Mouse (Mus musculus) embryo, embryonic 11 days (tissue): ENCODE results near the gene Zfp507.
A peak's percentile ranks its signal among the peaks of the same experiment; 100 is the strongest.

Experiments used
- DNase-seq: peaks from one replicate; pipeline ENCODE4 v3.0.0-alpha.2; 2015

Zfp507 gene

GRCm38 (mm10) chr7:35802906-35803595 lies at the start of gene Zfp507:
Gene Zfp507 (minus strand): TSS chr7:35803003.
- peak; percentile 96 for DNase-seq

- no peak for DNase-seq
Observed at GRCm38 (mm10) chr7:35850426-35850825, 47.6 kb upstream of the Zfp507 start.

GRCm38 (mm10) chr7:35848526-35848925 lies 45.7 kb upstream of the Zfp507 start:
- DNase-seq = peak; percentile 48

GRCm38 (mm10) chr7:35840504-35840903 lies 37.7 kb upstream of the Zfp507 start:
- no peak for DNase-seq

GRCm38 (mm10) chr7:35836851-35837250 lies 34.0 kb upstream of the Zfp507 start:
- no peak for DNase-seq

GRCm38 (mm10) chr7:35836415-35836814 lies 33.6 kb upstream of the Zfp507 start:
- DNase-seq = no peak

GRCm38 (mm10) chr7:35830119-35830518 lies 27.3 kb upstream of the Zfp507 start:
- no peak for DNase-seq

DNA sequence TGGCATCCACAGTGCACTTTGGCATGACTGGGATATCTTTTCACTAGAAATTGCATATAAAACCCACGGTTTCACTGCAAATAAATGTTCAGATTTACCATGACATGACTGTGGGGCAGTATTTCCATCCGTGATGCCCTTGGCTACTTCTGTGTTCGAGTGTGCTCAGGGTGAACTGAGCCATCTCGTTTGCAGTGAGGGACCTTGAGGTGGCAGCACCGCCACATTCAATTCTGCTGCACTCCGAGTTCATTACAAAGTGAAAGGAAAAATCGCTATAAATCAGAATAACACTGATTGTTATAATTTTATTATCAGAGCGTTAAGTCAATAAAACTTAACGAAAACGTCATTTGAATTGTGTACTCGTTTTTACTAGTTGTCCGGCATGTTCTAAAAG lies 21.1 kb upstream of the Zfp507 start:
- no peak for DNase-seq

GRCm38 (mm10) chr7:35822320-35822719 lies 19.5 kb upstream of the Zfp507 start:
- no peak for DNase-seq

GRCm38 (mm10) chr7:35821357-35821756 lies 18.6 kb upstream of the Zfp507 start:
- DNase-seq = no peak

- no peak for DNase-seq
Observed at GRCm38 (mm10) chr7:35819486-35819885, 16.7 kb upstream of the Zfp507 start.

GRCm38 (mm10) chr7:35814759-35815551 lies 12.2 kb upstream of the Zfp507 start:
- DNase-seq = no peak

GRCm38 (mm10) chr7:35813306-35813705 lies 10.5 kb upstream of the Zfp507 start:
- DNase-seq = no peak

DNA sequence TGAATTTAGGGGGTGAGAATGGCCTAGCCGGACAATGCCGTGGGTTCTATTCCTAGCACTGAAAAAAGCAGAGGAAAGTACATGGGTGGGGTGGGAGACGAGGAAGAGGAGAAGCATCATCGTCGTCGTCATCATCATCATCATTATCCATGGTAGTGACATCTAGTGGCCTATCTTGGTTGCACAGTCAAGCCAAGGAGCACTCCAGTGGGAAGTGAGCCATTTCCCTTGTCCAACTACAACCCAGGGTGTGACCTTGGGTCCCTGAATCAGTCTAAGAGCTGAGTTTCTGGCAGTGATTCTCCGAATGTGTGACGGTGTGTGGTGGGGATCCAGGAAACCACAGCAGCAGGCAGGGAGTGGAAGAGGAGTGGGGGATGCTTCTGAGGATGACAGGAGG lies 7.9 kb upstream of the Zfp507 start:
- no peak for DNase-seq

GRCm38 (mm10) chr7:35804206-35804605 lies 1.4 kb upstream of the Zfp507 start:
- no peak for DNase-seq

DNA sequence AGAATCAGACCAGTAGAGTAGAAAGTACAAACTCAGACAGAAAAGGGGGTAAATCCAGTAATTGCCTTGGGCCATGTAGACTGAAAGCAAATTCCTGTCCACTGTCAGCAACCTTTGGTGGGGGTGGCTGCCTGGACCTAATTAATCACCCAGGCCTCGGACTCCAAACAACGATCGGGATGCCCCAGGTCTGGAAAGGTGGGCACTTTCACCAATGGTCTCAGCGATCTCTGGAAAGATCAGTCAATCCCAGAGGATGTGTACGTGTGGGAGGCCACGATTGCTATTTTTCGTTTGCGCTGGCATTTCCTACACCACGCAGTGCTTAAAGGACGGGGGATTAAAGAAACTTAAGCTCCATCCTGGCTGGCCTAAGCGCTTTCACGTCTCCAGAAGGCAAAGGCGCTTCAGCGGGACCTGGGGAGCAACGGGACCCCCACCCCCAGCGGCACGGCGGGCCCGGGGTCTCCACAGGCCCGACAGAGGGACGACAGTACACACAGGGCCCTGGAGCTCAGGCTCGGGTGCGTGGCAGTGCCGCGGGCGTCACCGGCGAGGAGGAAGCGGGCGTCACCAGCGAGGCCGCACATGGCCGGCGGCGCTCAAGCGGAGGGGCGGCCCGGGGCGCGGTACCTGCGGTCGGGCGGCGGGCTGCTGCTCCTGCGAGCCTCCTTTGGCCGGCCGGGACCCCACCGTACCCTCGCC lies 450 bp downstream of the Zfp507 start:
- peak; percentile 48 for DNase-seq

DNA sequence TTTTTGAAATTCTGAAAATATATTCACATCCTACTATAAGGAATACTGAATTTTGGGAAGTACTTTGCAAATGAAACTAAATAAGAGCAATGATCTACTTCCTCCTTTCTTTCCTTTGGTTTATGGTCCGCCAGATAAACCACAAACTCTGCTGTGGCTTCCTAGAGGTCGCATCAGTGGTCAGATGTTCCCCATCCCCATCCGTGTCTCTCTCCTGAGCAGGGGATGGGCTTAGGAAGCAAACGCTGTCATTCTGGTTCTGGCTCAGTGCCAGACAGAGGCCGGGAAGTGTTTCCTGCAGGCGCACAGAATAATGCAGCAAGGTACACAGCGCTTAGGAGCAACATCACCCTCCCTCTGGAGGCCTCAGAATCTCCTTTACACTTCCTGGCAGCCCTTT lies 6.7 kb downstream of the Zfp507 start:
- no peak for DNase-seq

DNA sequence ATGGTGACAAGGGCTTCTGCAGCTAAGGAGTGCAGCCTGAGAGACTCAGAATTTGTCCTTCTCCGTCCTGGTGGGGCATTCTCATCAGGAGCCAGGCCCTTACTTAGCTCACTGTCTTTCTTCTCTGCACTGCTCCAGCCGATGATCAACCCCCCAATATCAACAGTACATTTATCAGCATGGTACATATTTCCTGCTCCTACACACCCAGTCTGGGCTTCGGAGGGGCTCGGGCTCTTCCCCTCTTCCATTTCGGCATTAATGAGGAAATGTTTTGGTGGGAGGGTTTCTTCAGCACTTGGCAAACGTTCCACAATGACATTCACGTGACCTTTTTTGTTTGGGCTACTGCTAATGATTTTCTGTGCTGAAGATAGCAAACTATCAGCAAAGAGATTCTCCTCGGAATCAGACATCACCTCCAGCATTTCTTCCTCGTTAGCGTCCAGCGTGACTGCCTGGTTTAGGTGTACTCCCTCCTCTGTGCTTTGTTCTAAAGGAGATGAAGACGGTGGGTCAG lies 8.6 kb downstream of the Zfp507 start:
- DNase-seq = no peak

DNA sequence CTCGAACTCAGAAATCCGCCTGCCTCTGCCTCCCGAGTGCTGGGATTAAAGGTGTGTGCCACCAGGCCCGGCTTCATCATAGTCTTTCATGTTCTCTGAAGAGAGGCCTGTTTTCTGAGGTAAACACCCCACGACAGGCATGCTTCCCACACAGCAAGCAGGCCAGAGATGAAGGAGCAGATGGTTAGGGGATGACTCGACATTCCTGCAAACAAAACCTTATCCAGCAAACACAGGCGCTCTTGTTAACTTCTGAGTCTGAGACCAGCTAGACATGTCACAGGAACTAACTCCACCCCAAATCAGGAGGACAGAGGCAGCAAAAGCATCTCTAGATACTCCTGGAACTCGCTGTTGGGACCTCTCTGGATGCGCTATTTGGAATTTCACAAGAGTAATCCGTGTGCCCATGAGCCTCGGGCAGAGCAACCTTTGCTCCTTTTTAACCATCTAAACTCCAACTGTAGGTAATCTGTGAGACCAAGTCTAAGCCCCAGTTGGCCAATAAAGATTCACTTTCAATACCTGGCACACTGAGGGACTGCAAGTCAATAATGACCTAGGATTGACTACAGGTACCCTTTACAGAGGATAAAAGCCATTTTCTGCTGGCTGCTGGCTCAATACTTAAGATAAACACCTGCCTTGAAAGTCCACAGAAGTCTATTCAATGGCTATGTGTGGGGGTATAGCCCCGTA lies 10.5 kb downstream of the Zfp507 start:
- DNase-seq = no peak

DNA sequence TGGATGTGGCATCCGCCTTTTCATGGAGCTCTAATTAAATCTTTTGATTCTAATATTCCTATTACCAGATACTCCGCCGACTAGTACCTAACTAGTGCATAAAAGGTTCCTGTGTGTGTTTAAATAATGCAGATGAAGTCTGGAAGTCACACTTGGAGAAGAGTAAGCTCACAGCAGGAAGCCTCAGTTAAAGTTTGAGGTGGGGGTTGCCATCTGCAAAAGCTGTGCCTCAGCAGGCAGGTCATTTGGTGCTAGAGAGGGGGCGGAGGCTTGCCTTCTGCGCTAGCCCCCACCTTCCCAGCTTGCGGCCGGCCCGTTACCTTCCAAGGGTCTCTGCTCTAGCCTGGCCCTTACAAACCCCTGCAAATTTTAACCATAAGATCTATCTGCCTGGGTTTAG lies 11.9 kb downstream of the Zfp507 start:
- no peak for DNase-seq

- peak; percentile 25 for DNase-seq
Observed at GRCm38 (mm10) chr7:35790201-35790600, 12.6 kb downstream of the Zfp507 start.

- no peak for DNase-seq
Observed at GRCm38 (mm10) chr7:35785579-35785978, 17.2 kb downstream of the Zfp507 start.

- DNase-seq = no peak
Observed at GRCm38 (mm10) chr7:35782252-35782651, 20.6 kb downstream of the Zfp507 start.
